Mouse (Mus musculus): ENCODE results near the gene Fbxo46.
"Not testable (repeated sequence)": the region's sequence is repeated elsewhere in the genome, so short reads cannot be mapped to it uniquely, and the experiment has no call there.

The Fbxo46 gene

DNA sequence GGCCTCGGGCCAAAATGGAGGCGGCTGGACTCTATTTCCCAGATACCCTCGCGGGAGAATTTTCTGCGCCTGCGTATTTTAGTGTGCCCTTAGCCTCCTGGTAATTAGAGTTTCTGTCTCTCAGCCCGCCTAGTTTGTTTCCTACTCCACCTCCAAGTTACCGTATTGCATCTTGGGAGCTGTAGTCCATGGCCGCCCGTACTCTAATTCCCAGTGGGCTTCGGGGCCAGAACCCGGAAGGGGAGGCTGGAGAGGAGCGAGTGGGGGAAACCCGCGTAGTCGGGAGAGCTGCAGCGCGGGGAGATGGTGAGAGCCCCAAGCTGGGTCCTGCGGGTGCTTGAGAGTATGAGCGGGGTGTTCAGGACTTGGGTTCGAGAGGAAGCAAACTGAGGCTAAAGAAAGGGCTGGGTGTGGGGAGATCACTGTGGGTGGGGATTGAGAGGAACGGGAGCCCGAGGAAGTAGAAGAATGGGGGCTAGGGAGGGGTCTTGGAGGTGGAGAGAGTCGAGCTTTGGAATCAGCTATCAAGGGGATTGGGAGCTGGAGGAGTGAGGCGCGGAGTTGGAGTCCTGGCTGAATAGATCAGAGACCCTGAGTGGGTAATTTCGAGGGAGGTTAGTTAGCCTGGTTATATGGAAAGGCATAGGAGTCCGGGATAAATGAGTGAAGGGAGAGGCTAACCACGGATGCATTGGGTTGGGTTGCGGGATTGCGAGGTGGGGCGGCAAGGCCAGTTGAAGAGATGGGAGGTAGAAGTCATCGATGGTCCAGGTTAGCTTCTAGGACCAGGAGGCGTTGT lies at the start of gene Fbxo46:
Gene Fbxo46 (plus strand): TSS at position 229 of the 799 bp plus-strand sequence.
- DNase-seq (ENCODE audit: low spot score in 2 of 2) = peak; percentile 79 to 94

DNA sequence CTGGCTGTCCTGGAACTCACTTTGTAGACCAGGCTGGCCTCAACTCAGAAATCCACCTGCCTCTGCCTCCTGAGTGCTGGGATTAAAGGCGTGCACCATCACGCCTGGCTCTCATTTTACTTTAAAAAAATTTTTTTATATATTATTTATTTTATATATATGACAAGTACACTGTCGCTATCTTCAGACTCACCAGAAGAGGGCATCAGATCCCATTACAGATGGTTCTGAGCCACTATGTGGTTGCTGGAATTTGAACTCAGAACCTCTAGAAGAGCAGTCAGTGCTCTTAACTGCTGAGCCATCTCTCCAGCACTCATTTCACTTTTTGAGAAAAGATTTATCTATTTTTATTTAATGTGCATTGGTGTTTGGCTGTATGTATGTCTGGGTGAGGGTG lies 48.6 kb upstream of the Fbxo46 start:
- DNase-seq (ENCODE audit: low spot score in 2 of 2) = not testable (repeated sequence)

DNA sequence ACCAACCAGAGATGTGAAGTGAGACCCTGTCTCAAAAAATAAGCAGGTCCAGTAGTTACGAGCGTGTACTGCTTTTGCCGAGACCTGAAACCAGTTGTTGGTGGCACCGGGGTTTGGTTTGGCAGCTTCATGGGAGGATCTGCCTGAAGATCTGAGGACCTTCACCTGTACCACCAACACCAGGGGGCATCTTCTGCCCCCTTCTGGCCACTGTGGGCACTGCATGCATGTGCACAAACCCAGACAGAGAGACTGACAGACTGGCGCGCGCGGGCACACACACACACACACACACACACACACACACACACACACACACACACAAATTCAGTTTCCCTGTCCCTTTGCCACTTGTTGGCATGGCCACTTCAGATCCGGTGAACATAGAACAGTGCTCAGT lies 46.2 kb upstream of the Fbxo46 start:
- no peak for DNase-seq (ENCODE audit: low spot score in 2 of 2)

DNA sequence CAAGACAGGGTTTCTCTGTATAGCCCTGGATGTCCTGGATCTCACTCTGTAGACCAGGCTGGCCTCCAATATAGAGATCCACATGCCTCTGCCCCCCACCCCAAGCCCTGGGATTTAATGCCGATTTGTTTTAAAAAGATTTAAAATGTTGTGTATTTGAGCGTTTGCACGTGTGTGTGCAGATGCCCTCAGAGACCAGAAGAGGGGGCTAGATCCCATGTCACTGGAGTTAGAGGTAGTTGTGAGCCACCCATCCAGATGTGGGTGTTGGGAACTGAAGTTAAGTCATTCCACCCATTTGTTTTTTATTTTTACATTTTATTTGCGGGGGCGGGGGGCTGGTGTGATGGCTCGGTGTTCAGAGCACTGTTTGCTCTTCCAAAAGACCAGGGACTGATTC lies 45.2 kb upstream of the Fbxo46 start:
- DNase-seq (ENCODE audit: low spot score in 2 of 2) = no peak

DNA sequence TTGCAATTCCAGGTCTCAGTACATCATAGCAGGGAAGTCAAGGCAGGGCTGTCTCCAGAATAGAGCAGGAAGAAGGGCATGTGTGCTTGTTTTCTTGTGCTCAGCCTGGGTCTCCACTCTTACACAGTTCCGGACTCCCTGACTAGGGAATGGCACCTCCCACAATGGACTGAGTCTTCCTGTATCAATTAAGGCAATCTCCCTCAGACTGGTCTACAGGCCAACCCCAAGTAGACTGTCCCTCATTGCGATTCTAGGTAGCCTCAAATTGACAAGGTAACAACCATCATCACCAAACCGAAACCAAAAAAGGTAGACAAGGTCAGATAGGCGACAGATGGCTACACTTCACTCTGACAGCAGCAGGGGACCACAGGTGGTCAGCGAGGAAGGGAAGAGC lies 44.4 kb upstream of the Fbxo46 start:
- DNase-seq (ENCODE audit: low spot score in 2 of 2) = no peak

DNA sequence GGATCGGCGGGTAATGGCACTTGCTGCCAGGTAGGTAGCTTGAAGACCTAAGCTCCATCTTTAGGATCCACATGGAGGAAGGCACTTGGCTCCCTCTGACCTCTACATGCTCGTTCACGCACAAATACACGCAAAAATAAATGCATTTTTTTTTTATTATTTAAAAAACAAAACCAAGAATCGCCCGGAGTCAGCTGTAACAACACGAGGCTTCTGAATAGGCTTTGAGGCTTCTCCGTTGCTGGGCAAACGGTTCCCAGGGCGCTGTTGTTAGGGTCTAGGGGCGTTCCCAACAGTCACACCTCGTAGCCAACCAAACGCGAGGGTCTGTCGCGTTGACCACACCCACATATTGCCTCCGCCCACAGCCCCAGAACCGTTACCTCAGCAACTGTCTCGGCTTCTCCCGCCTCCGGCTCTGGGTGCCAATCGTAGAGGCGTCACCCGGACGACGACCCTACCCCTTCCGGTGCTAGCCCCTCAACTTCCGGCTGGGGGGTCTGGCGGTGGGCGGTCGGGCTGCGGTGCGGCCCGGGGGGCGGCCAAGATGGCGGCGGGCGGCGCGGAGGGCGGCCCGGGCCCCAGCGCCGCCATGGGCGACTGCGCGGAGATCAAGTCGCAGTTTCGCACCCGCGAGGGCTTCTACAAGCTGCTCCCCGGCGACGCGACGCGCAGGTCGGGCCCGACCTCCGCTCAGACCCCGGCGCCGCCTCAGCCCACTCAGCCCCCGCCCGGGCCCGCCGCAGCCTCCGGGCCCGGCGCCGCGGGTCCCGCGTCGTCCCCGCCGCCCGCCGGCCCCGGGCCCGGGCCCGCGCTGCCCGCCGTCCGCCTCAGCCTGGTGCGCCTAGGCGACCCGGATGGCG lies 43.7 kb upstream of the Fbxo46 start, which contains the start of gene Dmwd:
Gene Dmwd (plus strand): TSS at position 505 of the 863 bp plus-strand sequence.
- DNase-seq (ENCODE audit: low spot score in 2 of 2) = peak; percentile 71 to 87

DNA sequence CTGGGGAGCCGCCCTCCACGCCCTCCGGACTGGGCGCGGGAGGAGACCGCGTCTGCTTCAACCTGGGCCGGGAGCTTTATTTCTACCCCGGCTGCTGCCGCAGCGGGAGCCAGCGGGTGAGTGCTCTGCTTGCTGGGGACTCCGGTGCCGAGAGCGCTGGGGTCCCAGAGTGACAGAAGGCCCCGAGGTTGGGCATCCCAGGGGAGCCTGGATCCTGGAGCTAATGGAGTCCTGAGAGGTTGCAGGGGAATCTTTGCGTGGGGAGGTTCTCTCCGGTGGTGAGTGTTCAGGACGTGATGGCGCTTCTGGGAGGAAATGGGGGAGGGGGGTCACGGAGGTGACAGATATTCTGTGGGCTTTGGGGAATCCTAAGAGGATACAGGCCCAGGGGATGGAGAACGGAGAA lies 43.1 kb upstream of the Fbxo46 start:
- no peak for DNase-seq (ENCODE audit: low spot score in 2 of 2)

DNA sequence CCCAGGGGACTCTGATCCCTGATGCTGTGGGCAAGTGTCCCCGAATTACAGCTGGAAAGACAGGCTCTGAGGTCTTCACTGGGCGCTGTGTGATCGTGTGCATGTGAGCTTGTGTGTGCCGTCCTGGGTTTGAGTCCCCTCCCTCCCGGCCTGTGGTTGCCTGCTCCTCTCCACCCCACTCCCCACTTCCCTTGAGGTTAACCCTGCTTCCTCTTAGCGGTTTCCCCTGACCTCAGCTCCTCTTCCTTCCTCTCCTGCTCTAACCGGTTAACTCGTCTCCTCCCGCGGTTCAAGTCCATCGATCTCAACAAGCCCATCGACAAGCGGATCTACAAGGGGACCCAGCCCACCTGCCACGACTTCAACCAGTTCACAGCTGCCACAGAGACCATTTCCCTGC lies 41.9 kb upstream of the Fbxo46 start:
- DNase-seq (ENCODE audit: low spot score in 2 of 2) = no peak

DNA sequence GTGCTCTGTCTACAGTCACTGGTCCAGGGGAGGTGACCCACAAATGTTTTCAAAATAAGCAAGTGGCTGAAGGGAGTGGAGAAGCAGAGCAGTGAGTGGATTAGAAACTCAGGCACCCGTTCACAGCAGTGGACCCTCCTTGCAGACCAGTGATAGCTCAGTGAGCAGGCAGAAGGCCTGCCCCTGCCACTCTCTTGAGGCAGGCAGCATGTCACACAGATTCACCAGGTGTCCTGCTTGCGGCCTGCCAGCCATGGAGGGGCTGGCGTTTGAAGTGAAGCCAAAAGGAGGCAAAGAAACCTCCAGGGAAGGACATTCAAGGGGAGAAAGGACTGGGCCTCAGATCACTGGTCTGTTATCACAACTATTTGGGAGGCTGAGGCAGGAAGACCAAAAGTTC lies 40.9 kb upstream of the Fbxo46 start:
- no peak for DNase-seq (ENCODE audit: low spot score in 2 of 2)

DNA sequence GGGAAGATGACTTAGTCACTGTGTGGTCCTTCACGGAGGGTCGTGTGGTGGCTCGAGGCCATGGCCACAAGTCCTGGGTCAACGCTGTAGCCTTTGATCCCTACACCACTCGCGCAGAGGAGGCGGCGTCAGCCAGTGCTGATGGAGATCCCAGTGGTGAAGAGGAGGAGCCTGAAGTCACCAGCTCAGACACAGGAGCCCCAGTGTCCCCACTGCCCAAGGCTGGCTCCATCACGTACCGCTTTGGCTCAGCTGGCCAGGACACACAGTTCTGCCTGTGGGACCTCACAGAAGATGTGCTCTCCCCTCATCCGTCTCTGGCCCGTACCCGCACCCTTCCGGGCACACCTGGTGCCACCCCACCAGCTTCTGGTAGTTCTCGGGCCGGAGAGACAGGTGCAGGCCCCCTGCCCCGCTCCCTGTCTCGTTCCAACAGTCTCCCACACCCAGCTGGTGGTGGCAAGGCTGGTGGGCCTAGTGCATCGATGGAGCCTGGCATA lies 39.2 kb upstream of the Fbxo46 start:
- DNase-seq (ENCODE audit: low spot score in 2 of 2) = no peak

DNA sequence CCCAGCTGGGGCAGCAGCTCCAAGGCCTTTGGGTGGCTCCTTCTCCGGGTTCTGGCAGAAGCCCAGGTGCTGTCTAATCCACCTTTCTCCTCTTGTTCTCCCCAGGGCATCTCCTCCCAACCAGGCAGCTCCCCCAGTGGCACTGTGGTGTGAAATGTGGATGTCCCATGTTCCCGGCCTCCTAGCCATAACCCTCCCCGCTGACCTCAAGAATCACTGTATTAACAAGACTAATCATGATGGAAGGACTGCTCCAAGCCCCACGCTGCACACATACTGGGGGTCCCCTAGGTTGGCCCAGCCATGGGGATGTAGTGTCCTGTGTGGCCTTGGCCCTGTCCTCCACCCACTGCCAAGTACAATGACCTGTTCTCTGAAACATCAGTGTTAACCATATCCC lies 37.5 kb upstream of the Fbxo46 start:
- no peak for DNase-seq (ENCODE audit: low spot score in 2 of 2)

DNA sequence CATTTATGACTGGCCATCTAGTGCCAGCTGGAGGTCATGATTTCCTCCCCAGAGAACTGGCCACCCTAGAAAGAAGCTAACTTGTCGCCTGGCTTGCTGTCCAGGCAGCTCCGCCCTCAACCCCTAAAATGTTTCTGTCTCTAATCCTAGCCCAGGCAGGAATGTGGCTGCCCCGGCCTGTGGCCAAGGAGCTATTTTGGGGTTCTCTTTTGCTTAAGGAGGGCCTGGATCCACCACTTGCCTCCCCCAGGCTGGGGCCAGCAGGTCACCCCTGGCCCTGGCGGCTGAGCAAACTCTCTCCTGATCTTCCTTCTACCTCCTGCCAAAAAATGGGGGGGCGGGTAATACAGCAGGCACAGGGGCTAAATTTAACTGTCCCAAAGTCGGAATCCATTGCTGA lies 36.6 kb upstream of the Fbxo46 start:
- DNase-seq (ENCODE audit: low spot score in 2 of 2) = no peak

DNA sequence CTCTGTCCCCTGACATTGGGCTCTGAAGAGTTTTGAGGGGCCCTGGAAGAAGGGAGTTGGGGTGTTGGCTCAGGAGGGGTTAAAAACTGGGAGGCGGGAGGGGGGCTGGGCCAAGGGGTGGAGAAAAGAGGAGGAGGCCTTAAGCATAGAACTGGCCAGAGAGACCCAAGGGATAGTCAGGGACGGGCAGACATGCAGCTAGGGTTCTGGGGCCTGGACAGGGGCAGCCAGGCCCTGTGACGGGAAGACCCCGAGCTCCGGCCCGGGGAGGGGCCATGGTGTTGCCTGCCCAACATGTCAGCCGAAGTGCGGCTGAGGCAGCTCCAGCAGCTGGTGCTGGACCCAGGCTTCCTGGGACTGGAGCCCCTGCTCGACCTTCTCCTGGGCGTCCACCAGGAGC lies 36.0 kb upstream of the Fbxo46 start, which contains the start of gene Dmpk:
Gene Dmpk (plus strand): TSS at position 149 of the 400 bp plus-strand sequence.
- no peak for DNase-seq (ENCODE audit: low spot score in 2 of 2)

DNA sequence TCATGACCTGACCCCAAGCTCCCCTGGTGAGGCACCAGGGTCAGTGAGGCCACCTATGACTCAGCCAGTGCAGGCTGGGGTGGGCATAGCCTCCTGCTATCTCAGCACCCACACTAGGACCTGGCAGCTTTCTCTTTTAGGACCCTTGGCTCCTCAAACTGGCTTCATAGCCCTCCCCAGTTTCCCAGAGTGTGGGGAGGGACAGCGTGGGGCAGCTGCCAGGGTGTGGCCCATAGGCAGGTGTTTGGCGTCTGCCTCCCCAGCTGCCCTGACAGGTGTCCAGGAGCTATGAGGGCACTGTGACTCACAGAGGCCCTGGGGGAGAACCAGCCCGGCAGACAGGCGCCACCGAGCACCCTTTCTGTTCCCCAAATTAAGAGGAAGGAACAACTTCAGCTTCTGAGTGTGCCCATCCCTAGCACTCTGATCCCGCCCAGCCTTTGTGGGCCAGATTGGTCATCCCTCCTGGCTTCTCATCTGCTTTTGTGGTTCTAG lies 35.3 kb upstream of the Fbxo46 start:
- peak; percentile 42 to 46 for DNase-seq (ENCODE audit: low spot score in 2 of 2)

DNA sequence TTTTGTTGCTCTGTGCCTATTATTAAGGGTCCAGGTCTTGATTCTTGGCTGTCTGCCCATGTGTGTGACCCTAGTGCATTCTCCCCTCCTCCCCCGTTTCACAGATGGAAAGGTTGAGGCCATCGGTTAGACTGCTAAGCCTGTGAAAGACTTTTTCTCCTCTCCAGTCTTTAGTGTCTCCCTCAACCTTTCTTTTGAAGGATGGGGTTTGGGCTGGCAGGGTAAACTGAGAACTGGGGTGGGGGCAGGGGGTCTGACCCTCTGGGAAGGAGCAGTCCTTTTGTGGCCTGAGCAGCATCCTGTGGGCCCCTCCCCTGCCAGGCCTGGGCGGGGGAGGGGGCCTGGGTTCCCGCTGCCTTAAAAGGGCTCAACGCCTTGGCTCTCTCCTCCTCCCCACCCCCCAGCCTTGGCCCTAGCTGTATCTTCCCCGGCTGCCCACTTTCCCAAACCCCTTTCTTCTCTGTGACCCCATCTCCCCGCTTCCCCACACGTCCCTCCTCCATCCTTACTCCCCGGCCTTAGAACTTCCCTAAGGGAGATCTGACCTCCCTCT lies 34.7 kb upstream of the Fbxo46 start:
- no peak for DNase-seq (ENCODE audit: low spot score in 2 of 2)

DNA sequence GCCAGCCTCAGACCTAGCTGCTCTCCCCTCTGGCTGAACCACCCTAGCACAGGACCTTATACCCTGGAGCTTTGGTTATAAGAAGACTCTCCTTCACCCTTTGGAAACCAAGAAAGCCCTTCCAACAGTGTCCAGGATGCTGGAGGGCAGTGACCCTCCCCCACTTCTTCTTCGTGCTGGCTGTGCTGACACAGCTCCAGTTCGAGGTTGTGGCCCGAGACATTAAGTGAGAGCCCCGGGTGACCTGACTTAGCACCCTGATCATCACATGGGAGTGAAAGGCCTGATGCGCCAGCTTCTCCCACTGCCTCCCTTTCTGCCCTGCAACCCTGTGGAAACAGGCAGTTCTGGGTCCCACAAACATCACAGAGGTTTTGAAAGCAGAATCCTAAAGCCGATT lies 34.2 kb upstream of the Fbxo46 start:
- DNase-seq (ENCODE audit: low spot score in 2 of 2) = no peak

DNA sequence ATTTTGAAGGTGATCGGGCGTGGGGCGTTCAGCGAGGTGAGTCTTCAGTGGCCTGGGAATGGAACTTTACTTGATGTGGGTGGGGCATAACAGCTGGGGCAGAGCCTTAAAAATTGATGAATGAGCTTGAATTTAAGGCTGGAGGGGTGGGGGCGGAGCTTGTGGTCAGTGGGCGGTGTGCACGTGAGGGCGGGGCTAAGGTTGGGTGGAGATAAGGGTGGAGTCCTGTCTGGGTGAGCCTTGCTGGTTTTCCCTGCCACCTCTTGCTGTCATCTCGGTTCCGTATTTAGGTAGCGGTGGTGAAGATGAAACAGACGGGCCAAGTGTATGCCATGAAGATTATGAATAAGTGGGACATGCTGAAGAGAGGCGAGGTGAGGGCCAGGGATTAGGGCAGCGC lies 33.6 kb upstream of the Fbxo46 start:
- DNase-seq (ENCODE audit: low spot score in 2 of 2) = peak in 1 of 2 experiments; percentile 45

DNA sequence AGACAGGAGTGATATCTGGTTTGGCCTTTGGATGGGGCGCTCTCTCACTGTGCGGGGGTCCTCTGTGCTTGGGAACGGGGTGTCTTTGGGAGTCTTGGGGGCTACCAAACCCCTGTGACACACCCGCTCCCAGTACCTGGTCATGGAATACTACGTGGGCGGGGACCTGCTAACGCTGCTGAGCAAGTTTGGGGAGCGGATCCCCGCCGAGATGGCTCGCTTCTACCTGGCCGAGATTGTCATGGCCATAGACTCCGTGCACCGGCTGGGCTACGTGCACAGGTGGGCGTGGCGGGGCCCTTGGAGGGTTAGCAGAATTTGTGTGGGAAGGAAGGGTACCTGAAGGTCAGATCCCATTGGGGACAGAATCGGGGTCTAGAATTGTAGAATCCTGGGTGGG lies 32.9 kb upstream of the Fbxo46 start:
- DNase-seq (ENCODE audit: low spot score in 2 of 2) = no peak

DNA sequence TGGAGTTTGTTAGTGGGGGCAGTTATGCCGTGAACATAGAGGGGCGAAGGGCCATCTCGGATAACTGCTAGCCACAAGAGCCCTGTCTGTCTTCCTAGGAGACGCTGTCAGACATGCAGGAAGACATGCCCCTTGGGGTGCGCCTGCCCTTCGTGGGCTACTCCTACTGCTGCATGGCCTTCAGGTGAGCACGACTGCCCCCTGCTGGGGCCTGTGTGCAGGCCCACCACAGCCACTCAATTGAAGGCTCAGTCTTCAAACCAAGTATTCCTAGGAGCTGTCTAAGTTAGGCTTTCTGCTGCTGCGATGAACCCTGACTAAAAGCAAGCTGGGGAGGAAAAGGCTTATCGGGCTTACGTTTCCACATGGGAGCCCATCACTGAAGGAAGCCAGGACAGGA lies 30.8 kb upstream of the Fbxo46 start:
- no peak for DNase-seq (ENCODE audit: low spot score in 2 of 2)

DNA sequence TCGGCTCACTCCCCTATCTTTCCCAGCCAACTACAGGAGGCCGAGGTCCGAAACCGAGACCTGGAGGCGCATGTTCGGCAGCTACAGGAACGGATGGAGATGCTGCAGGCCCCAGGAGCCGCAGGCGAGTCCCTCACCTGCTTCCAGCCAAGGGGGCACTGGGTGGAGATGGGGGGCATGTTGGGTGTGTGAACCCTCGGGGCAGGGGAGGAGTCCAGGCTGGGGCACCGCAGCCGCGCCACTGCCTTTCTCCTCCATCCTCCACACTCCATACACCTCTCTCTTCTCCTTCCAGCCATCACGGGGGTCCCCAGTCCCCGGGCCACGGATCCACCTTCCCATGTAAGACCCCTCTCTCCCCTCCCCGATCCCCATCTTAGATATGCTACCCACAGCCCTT lies 27.7 kb upstream of the Fbxo46 start:
- DNase-seq (ENCODE audit: low spot score in 2 of 2) = no peak

DNA sequence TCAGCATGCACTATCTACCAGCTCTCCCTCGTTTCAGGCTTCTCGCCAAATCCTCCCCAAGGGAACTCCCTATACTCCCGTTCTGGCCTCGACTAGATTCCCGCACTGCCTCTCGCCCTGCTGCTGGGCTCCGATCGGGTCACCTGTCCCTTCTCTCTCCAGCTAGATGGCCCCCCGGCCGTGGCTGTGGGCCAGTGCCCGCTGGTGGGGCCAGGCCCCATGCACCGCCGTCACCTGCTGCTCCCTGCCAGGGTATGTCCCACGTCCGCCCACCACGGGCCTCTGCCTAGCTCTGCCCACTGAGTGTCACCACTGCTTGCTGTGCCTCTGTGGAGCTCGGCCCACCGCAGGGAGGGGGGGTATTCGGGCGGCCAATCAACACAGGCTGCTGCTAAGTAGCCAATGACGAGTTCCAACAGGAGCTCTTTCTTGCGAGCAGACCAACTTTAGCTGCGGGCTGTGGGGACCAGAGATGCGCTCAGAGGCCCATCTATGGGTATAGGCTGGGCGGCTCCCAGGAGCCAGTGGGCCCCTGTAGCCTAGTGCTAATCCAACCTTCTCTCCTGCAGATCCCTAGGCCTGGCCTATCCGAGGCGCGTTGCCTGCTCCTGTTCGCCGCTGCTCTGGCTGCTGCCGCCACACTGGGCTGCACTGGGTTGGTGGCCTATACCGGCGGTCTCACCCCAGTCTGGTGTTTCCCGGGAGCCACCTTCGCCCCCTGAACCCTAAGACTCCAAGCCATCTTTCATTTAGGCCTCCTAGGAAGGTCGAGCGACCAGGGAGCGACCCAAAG lies 27.1 kb upstream of the Fbxo46 start:
- DNase-seq (ENCODE audit: low spot score in 2 of 2) = peak; percentile 45 to 48
